12 mouse cellular contexts compared by ENCODE assay signal in the genomic region with DNA sequence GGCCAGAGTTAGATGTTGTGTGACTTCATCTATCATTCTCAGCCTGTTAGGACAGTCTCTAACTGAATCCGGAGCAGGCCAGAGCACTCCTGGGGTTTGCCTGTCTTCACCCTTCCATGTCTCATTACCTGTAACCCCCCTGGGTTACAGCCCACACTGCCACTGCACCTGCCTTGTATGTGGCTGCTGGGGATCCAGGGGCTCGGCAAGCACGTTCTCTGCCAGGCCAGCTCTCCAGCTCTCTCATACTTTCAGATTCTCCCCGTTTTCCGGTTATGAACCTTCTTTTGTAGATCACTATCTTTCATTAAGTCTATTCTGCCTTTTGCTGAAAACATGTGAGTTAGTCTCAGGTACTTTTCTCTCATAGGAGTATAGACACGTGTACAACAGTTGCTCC. TPM values are rescaled to one million over a fixed set of nuclear protein-coding genes. Genes with fewer than 3 reads are reported as not detected.
A peak's percentile ranks its signal among the peaks of the same experiment; 100 is the strongest.
DNase-seq lines count a peak whose midpoint lies in the region; ATAC-seq and TF ChIP-seq lines count a peak whose summit lies in the region.
"Had no signal": no experiment of that assay in that cellular context is flagged by ENCODE, and none has a peak within 500 bp of the region (broad histone marks: within the 10 kb centered on the region; RNA-seq: fewer than 3 reads in every experiment).

No protein-coding gene starts in this region.

- H3K4me2 ChIP-seq in lung, embryonic 16.5 days (ENCODE audit: low read depth, low read length), result no peak overlapping the region
- H3K4me2 ChIP-seq in liver, embryonic 15.5 days, result peak overlapping the region; percentile 87

- no peak for TF ChIP-seq CTCF in left cerebral cortex, adult 2 months (IDR thresholded peaks at IDR 0.05)

- H3K4me1 ChIP-seq in erythroblast, embryonic 14.5 days (ENCODE audit: control insufficient read depth), result peaks cover 39% of the 10 kb centered on the region
- H3K4me1 ChIP-seq in lung, embryonic 16.5 days (replicated peaks; ENCODE audit: control insufficient read depth, insufficient read depth, low read length), result 0 out of 2 replicates have a peak, but pooled peaks cover 4% of the 10 kb centered on the region
- peaks cover 34% of the 10 kb centered on the region for H3K4me1 ChIP-seq in liver, embryonic 15.5 days (replicated peaks)

- no peak for ATAC-seq in erythroblast, adult 5-6 weeks (replicated peaks; ENCODE audit: low FRiP score, poor library complexity, severe bottlenecking)
- no peak for ATAC-seq in lung, embryonic 16.5 days (ENCODE audit: low read depth)
- ATAC-seq in liver, embryonic 15.5 days (ENCODE audit: insufficient read depth), result no peak

- peak overlapping the region; percentile 98 for H3K4me3 ChIP-seq in erythroblast, embryonic 14.5 days (replicated peaks)
- H3K4me3 ChIP-seq in lung, embryonic 16.5 days (ENCODE audit: low read length), result no peak overlapping the region
- H3K4me3 ChIP-seq in liver, embryonic 15.5 days (replicated peaks), result peak overlapping the region; percentile 88
- no peak overlapping the region for H3K4me3 ChIP-seq in left cerebral cortex, adult 2 months
- H3K4me3 ChIP-seq: neural tube, embryonic 12.5 days had no signal

- intact Hi-C loops in left cerebral cortex, adult 2 months (cut with DNase I), result loop anchor here (5.0 kb wide), 2 partner anchors 65 to 75 kb away; a partner anchor contains a TSS

- peak overlapping the region; percentile 49; the same call in 1 of the 2 replicates for H3K9ac ChIP-seq in lung, embryonic 16.5 days (ENCODE audit: low read length)
- peak overlapping the region; percentile 27; the same call in 1 of the 2 replicates for H3K9ac ChIP-seq in liver, embryonic 15.5 days
- H3K9ac ChIP-seq: neural tube, embryonic 12.5 days had no signal

- H3K27me3 ChIP-seq in erythroblast, embryonic 14.5 days (ENCODE audit: control insufficient read depth), result no peaks in the 10 kb centered on the region; the same call in 1 of the 2 replicates
- H3K27me3 ChIP-seq in lung, embryonic 16.5 days (ENCODE audit: control insufficient read depth, insufficient read depth, low read depth, low read length), result no peaks in the 10 kb centered on the region
- no peaks in the 10 kb centered on the region for H3K27me3 ChIP-seq in liver, embryonic 15.5 days
- H3K27me3 ChIP-seq: neural tube, embryonic 12.5 days had no signal

- no peak for DNase-seq in lung, adult 18-20 months
- DNase-seq in thymus, postnatal 14 days, result peak; percentile 43
- DNase-seq in left cerebral cortex, adult 2 months (ENCODE audit: extremely low spot score in 1 of 2, low spot score in 2 of 2), result no peak
- DNase-seq in right cerebral cortex, postnatal 36 days (ENCODE audit: low spot score in 2 of 2), result no peak
- DNase-seq: cerebellum, postnatal 14 days; heart, postnatal 36 days; lung, postnatal 36 days had no signal

- H3K9me3 ChIP-seq in erythroblast, embryonic 14.5 days (ENCODE audit: control insufficient read depth, low read length), result peaks cover 11% of the 10 kb centered on the region
- H3K9me3 ChIP-seq in lung, embryonic 16.5 days (ENCODE audit: control insufficient read depth, low read length), result peaks cover 1% of the 10 kb centered on the region; the same call in 1 of the 2 replicates
- no peaks in the 10 kb centered on the region for H3K9me3 ChIP-seq in liver, embryonic 15.5 days (replicated peaks)
- H3K9me3 ChIP-seq: neural tube, embryonic 12.5 days had no signal

- H3K36me3 ChIP-seq in erythroblast, embryonic 14.5 days (ENCODE audit: control insufficient read depth), result peaks cover 61% of the 10 kb centered on the region
- peaks cover 13% of the 10 kb centered on the region for H3K36me3 ChIP-seq in lung, embryonic 16.5 days (ENCODE audit: control insufficient read depth, insufficient read depth, low read length)
- H3K36me3 ChIP-seq in liver, embryonic 15.5 days (replicated peaks), result peaks cover 43% of the 10 kb centered on the region

- H3K27ac ChIP-seq in lung, embryonic 16.5 days (ENCODE audit: low read length), result no peak overlapping the region
- H3K27ac ChIP-seq in liver, embryonic 15.5 days (replicated peaks), result no peak overlapping the region
- no peak overlapping the region for H3K27ac ChIP-seq in left cerebral cortex, adult 2 months
- H3K27ac ChIP-seq: neural tube, embryonic 12.5 days had no signal

- WGBS in lung, embryonic 16.5 days, result 70% methylated on average over 6 of the region's 6 CpGs
- WGBS in liver, embryonic 15.5 days (ENCODE audit: insufficient replicate concordance), result 66% methylated on average over 6 of the region's 6 CpGs

RNA-seq across cellular contexts. Expression of a gene that starts 2.0 kb away (rescaled TPM):
- polyA plus RNA-seq in erythroblast, embryonic 14.5 days (2012), result 0.50 and 0.59 TPM in 2 replicates
- 31.5 and 34.9 TPM in 2 replicates for total RNA-seq in erythroblast, adult 5-6 weeks (2015; ENCODE audit: low replicate concordance)
- 40.8 and 48.4 TPM in 2 replicates for total RNA-seq in erythroblast, adult 5-6 weeks (2017; ENCODE audit: low replicate concordance)
- 26.9 and 30.4 TPM in 2 replicates for polyA plus RNA-seq in lung, embryonic 16.5 days (2015; fragmentation: Nextera tagmentation; extraction: Ambion mirVana)
- polyA plus RNA-seq in liver, embryonic 15.5 days (2015; fragmentation: Nextera tagmentation; extraction: Ambion mirVana), result 19.7 and 20.9 TPM in 2 replicates
- total RNA-seq in left cerebral cortex, adult 2 months (2021), result 1 to 10 TPM; 1.6 to 2.4 TPM

Comparison
In these comparisons a context has a peak if more than half of its experiments do, and no peak if none do; other contexts are left out.
1. H3K4me3 ChIP-seq: peak in erythroblast, embryonic 14.5 days (single experiment) and liver, embryonic 15.5 days (single experiment); none in lung, embryonic 16.5 days (single experiment) and left cerebral cortex, adult 2 months (single experiment).
2. RNA of a gene that starts 2.0 kb away (polyA plus RNA-seq): 26.9 to 30.4 TPM in lung, embryonic 16.5 days and 19.7 to 20.9 TPM in liver, embryonic 15.5 days; 0.50 to 0.59 TPM in erythroblast, embryonic 14.5 days; every median in the first group is over 10 times any median in the second.